Mouse (Mus musculus) thymus, adult 2 months (tissue): Measurements from ENCODE around the gene Cep89. TPM values are rescaled to one million over a fixed set of nuclear protein-coding genes. Genes with fewer than 3 reads are reported as not detected.

Experiments used
- DNase-seq: peaks from one replicate; pipeline ENCODE4 v3.0.0; 2021
- H3K27ac ChIP-seq: fragments of 200-500 bp; 2 replicates; pipeline ENCODE4 v1.5.1; 2012; ENCODE audit warnings: low read length, control low read depth; ENCODE audit not compliant: control insufficient read depth, insufficient read depth
- H3K27me3 ChIP-seq: fragments of 200-500 bp; 2 replicates; pipeline ENCODE4 v1.6.1; 2012; ENCODE audit warnings: mild to moderate bottlenecking, low read length, moderate library complexity, mixed read lengths; ENCODE audit not compliant: control insufficient read depth, insufficient read depth
- H3K36me3 ChIP-seq: fragments of 200-500 bp; 2 replicates; pipeline ENCODE4 v1.6.1; 2012; ENCODE audit warnings: mild to moderate bottlenecking, low read length, moderate library complexity; ENCODE audit not compliant: control insufficient read depth, insufficient read depth
- H3K4me1 ChIP-seq: fragments of 200-500 bp; replicated peaks from 2 replicates; pipeline ENCODE4 v1.6.1; 2012; ENCODE audit warnings: low read length; ENCODE audit not compliant: control insufficient read depth, insufficient read depth
- H3K4me3 ChIP-seq: fragments of 200-500 bp; 2 replicates; pipeline ENCODE4 v1.5.1; 2012; ENCODE audit warnings: mild to moderate bottlenecking, low read length, control low read depth, moderate library complexity; ENCODE audit not compliant: control insufficient read depth, insufficient read depth
- CTCF ChIP-seq: fragments of 200-500 bp; IDR thresholded peaks from 2 replicates; pipeline ENCODE4 v1.5.1; 2012; ENCODE audit warnings: mild to moderate bottlenecking, control low read depth, low read length, moderate library complexity, borderline replicate concordance; ENCODE audit not compliant: control insufficient read depth, poor library complexity, insufficient read depth; ENCODE audit errors: extremely low read depth
- POLR2A ChIP-seq: fragments of 200-500 bp; IDR thresholded peaks from 2 replicates; pipeline ENCODE4 v1.6.1; 2012; ENCODE audit warnings: mild to moderate bottlenecking, low read length, control low read depth, moderate library complexity; ENCODE audit not compliant: control insufficient read depth, poor library complexity, insufficient read depth; ENCODE audit errors: extremely low read depth
- WGBS: fragments of 180-500 bp; shearing (Covaris S2); methylation state at CpG from one replicate; pipeline ENCODE4 v1.1.7; 2018; 5-methylcytosine and 5-hydroxymethylcytosine counted together
- polyA plus RNA-seq: library from polyadenylated mRNA; depleted of rRNA; stranded (reverse); fragments of >200 nt; gene quantifications from 2 replicates; pipeline ENCODE4 v1.2.3, GENCODE M21; 2012

Cep89 gene
- polyA plus RNA-seq, 1 experiment = 21.2 TPM

DNA sequence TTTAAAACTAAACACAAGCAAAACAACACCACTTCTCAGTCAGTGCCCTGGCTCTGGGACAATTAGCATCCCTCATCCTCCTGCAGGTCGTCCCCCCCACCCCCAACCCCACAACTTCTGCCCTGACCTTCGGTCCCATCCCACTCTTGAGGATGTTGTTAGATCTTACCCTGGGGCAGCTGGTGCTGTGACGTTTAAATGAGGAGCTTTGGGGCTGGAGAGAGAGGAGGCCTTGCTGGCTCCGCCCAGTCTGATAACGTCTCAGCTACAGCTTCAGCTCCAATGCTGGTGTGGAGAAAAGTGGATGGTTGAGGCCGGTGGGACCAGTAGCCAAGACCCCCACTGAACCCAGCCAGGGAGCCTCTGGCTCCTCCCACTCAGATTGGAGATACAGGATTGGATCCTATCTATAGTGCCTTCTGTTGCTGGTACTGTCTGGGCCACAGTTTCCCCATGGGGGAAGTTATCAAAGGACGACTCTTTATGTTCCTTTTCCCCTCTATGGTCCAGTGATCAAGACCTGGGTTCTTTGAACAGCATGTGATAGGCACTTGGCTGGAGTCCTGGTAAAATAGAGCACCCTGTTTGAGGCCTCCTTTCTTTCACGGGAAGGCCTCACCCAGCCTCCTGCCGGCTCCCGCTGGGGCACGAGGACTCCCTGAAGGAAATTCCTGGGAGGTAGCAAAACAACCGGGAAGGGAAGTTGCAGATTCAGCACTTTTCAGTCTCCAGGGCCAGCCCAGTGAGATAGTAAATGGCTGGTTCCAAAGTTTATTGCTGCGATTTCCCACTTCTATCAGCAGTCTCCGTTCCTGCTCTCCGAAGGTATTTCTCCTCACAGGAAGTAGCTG lies 51.4 kb downstream of the Cep89 start, which contains the start of gene Slc7a9:
TSS of gene Slc7a9 (plus strand) at position 801 of the 851 bp plus-strand sequence.
- no peak for TF ChIP-seq CTCF
- no peak for TF ChIP-seq POLR2A
- Histone ChIP-seq H3K27me3 (no peaks in the 10 kb centered on the region), H3K27ac (no peak within 1 kb of the TSS), H3K36me3 (no peaks in the 10 kb centered on the region), H3K4me1 (no peaks in the 10 kb centered on the region), H3K4me3 (no peak within 1 kb of the TSS)
- 33% methylated on average over 15 of the region's 15 CpGs for WGBS
- DNase-seq = no peak

DNA sequence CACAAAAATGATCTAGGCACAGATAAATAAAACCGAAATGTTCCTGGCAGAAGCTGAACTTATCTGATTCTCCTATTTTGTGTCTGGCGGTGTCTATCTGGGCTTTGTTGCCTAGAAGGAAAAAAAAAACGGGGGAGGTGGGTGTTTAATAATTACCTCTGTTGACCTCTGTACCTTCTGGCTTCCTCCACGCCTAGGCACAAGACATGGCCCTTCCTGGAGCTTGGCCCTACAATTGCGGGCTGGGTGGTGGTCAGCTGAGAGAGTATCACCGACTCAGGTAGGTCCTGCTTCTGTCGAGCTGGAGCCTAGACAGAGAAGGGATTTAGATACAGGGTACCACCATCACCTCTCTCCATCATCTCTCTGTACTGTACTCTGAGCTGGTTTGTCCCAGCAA lies 52.0 kb downstream of the Cep89 start:
- Histone ChIP-seq H3K27ac (no peak overlapping the region), H3K4me1 (no peaks in the 10 kb centered on the region), H3K27me3 (no peaks in the 10 kb centered on the region), H3K36me3 (no peaks in the 10 kb centered on the region), H3K4me3 (no peak overlapping the region)
- 87% methylated on average over 7 of the region's 7 CpGs for whole genome bisulfite sequencing
- DNase-seq = no peak
- TF ChIP-seq POLR2A = no peak

DNA sequence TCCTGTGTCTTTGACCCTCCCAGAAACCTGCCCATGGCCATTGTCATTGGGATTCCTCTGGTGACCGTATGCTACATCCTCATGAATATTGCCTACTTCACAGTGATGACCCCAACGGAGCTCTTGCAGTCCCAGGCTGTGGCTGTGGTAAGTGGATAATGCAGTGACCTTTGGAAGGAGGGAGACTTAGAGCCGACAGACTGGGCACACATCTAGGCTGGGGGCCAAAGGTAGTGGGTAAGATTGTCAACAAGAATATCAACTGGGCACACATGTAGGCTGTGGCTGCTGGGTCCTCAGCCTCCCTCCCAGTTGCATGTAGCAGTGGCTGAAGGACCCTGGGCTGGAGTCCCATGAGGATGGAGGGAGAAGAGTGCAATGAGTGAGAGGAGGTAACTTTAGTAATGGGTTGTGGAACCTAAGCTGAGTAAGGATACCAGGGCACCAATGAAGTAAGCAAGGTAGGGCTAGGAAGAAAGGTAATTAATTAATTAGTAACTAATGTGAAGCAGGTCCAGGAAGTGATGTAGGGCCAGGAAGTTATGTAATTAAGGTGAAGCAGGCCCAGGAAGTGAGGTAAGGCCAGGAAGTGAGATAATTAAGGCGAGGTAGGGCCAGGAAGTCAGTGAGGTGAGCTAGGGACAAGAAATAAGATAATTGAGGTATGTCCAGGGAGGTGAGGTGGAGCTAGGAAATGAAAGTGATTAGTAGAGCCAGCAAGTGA lies 59.4 kb downstream of the Cep89 start:
- Histone ChIP-seq H3K27me3 (no peaks in the 10 kb centered on the region), H3K4me3 (no peak overlapping the region), H3K36me3 (no peaks in the 10 kb centered on the region), H3K4me1 (no peaks in the 10 kb centered on the region), H3K27ac (no peak overlapping the region)
- DNase-seq = no peak
- TF ChIP-seq CTCF (no peak), POLR2A (no peak)
- WGBS = 87% methylated on average over 4 of the region's 4 CpGs

DNA sequence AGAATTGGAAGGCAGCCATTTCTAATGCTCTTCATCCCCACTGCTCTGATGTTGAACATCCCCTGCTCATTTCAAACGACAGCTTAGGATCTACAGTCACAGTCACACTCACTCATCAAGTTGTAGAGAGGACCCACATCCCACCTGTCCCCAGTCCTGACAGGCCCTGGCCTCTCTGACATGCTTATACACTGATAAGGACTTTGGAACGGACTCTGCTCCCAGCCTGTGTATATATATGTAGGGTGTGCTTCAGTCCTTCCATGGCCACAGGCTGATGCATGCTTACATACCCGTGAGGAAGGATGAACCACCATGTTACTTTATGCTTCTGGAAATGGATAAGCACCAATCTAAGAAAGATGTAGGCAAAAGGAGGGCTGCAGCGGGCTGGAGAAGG lies 64.1 kb downstream of the Cep89 start:
- Histone ChIP-seq H3K4me1 (no peaks in the 10 kb centered on the region), H3K36me3 (no peaks in the 10 kb centered on the region), H3K27me3 (no peaks in the 10 kb centered on the region), H3K27ac (no peak overlapping the region), H3K4me3 (no peak overlapping the region)
- no peak for DNase-seq
- WGBS = 94% methylated on average over 4 of the region's 4 CpGs
- TF ChIP-seq POLR2A = no peak
- TF ChIP-seq CTCF = no peak

DNA sequence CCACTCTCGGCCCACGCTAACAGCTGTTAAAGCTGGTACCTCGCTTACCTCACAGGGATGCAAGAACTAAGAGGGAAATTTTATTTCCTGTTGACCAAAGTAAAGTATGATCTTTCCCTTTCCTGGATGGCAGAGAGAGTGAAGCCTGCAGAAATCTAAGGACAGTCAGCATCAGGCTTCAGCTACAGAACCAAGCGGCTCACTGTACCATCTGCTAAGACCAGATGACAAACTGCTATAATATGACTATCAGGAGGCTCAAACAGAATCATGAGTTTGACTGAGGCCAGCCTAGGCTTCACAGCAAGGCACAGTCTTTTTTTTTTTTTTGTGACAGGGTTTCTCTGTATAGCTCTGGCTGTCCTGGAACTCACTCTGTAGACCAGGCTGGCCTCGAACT lies 68.2 kb downstream of the Cep89 start:
- no peak overlapping the region for H3K27ac ChIP-seq
- H3K27me3 ChIP-seq = no peaks in the 10 kb centered on the region
- WGBS = 92% methylated on average over 5 of the region's 5 CpGs
- no peaks in the 10 kb centered on the region for H3K4me1 ChIP-seq
- H3K36me3 ChIP-seq = no peaks in the 10 kb centered on the region
- DNase-seq = no peak
- no peak overlapping the region for H3K4me3 ChIP-seq
- no peak for TF ChIP-seq POLR2A
- no peak for TF ChIP-seq CTCF

DNA sequence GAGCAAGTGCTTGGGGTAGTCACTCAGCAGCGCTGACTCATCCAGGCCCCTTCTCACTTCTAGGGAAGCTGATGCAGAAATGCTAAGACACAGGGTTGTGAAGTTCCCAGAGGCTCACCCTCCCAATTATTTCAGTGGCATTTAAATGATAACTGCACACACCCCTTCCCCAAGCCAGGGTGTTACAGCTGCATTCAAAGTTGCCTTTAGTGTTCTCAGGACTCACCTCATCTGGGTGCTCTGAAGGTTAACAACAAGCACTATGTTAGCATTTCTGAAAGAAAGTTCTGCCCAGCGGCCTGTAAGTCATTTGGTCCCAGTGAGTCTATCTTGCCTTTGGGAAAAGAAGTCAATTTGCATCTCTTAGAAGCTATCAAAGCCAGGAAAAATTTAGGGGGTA lies 71.0 kb downstream of the Cep89 start:
- Histone ChIP-seq H3K27me3 (no peaks in the 10 kb centered on the region), H3K4me3 (no peak overlapping the region), H3K4me1 (no peaks in the 10 kb centered on the region), H3K36me3 (no peaks in the 10 kb centered on the region), H3K27ac (no peak overlapping the region)
- no peak for DNase-seq
- no peak for TF ChIP-seq CTCF
- no peak for TF ChIP-seq POLR2A
- WGBS = 78% methylated on average over 2 of the region's 2 CpGs
